Mouse (Mus musculus) hindbrain, embryonic 12.5 days (tissue): Measurements from ENCODE around the gene Zfp423. TPM values are rescaled to one million over a fixed set of nuclear protein-coding genes. Genes with fewer than 3 reads are reported as not detected.
A peak's percentile ranks its signal among the peaks of the same experiment; 100 is the strongest.

ENCODE experiments used
- ATAC-seq: fragments of 200-750 bp; cut with Nextera tagmentation; 2 replicates; pipeline ENCODE4 v1.8.0; 2017; ENCODE audit warnings: moderate TSS enrichment; ENCODE audit not compliant: low FRiP score
- H3K27ac ChIP-seq: fragments of 300-500 bp; sonication (generic); 2 replicates; pipeline ENCODE4 v1.5.1; 2016; ENCODE audit warnings: mild to moderate bottlenecking
- H3K27me3 ChIP-seq: fragments of 300-500 bp; sonication (generic); 2 replicates; pipeline ENCODE4 v1.6.1; 2016; ENCODE audit warnings: mild to moderate bottlenecking
- H3K36me3 ChIP-seq: fragments of 300-500 bp; sonication (generic); 2 replicates; pipeline ENCODE4 v1.6.1; 2016; ENCODE audit warnings: mild to moderate bottlenecking
- H3K4me1 ChIP-seq: fragments of 300-500 bp; sonication (generic); 2 replicates; pipeline ENCODE4 v1.6.1; 2016
- H3K4me2 ChIP-seq: fragments of 300-500 bp; sonication (generic); replicated peaks from 2 replicates; pipeline ENCODE4 v1.6.1; 2016; ENCODE audit warnings: mild to moderate bottlenecking
- H3K4me3 ChIP-seq: fragments of 300-500 bp; sonication (generic); 2 replicates; pipeline ENCODE4 v1.5.1; 2016; ENCODE audit warnings: mild to moderate bottlenecking
- H3K9ac ChIP-seq: fragments of 300-500 bp; sonication (generic); 2 replicates; pipeline ENCODE4 v1.6.1; 2016; ENCODE audit warnings: mild to moderate bottlenecking, moderate library complexity
- H3K9me3 ChIP-seq: fragments of 300-500 bp; sonication (generic); replicated peaks from 2 replicates; pipeline ENCODE4 v1.6.1; 2016; ENCODE audit warnings: mild to moderate bottlenecking
- WGBS: fragments of 180-500 bp; shearing (Covaris S2); methylation state at CpG from one replicate; pipeline ENCODE4 v1.1.7; 2016; 5-methylcytosine and 5-hydroxymethylcytosine counted together
- polyA plus RNA-seq: library from polyadenylated mRNA; unstranded; fragments of >200 nt; fragmentation: Nextera tagmentation; extraction: Ambion mirVana; gene quantifications from 2 replicates; pipeline ENCODE4 v1.2.1, GENCODE M21; 2016

Zfp423 gene
- polyA plus RNA-seq, 1 experiment from 2014 or later: 58.1 TPM

DNA sequence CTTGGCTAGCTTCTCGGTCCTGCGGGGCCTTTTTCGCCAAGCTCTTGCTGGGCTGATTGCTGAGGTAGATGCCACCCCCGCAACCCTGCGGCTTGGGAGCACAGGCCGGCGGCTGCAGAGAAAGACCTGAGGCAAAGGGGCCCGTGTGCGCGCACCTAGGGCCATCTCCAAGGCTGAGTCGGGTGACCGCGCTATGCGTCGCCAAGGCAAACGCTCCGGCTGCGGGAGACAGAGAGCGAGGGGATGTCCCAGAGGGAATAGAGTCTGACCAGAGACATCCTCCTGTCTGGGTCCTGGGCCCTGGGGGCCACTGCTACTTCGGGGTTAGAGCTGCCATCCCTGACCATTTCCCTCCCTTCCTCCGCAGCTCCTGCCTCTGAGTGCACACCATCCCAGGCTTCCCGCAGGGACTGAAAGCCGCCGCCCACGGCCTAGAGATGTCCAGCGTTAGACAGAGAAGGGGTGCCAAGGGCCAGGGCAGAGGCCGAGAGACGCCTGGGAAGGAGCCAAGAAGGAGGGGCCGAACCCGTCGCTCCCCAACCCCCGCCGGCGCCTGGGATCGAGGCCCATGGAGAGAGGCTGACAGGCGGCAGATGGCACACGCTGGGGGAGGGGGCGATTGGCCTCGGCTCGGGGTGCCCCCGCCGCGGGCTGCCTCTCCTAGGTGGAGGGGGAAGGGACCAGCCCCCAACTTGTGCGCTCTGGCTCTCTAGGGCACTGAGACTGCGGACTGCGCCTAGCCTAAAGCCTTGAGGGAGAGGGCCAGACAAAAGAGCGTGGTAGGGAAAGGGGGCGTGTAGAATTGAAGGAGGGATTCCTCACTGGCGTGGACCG, 2.5 kb upstream of the Zfp423 start:
- peak overlapping the region; percentile 90 for H3K4me3 ChIP-seq
- under 1% methylated on average over 50 of the region's 50 CpGs for WGBS
- peak overlapping the region; percentile 93 for H3K4me2 ChIP-seq
- peak overlapping the region; percentile 59 for H3K9ac ChIP-seq
- peak; percentile 27 for ATAC-seq
- no peaks in the 10 kb centered on the region for H3K36me3 ChIP-seq
- no peaks in the 10 kb centered on the region for H3K9me3 ChIP-seq
- peaks cover 10% of the 10 kb centered on the region for H3K27me3 ChIP-seq
- H3K4me1 ChIP-seq: peaks cover 55% of the 10 kb centered on the region
- peak overlapping the region; percentile 30 for H3K27ac ChIP-seq

GRCm38 (mm10) chr8:87961108-87961507, 1.7 kb upstream of the Zfp423 start:
- peak overlapping the region; percentile 59 for H3K9ac ChIP-seq
- under 1% methylated on average over 20 of the region's 20 CpGs for whole genome bisulfite sequencing
- no peak for ATAC-seq
- H3K4me2 ChIP-seq: peak overlapping the region; percentile 93
- H3K36me3 ChIP-seq: no peaks in the 10 kb centered on the region
- peaks cover 61% of the 10 kb centered on the region for H3K4me1 ChIP-seq
- H3K27me3 ChIP-seq: peaks cover 10% of the 10 kb centered on the region
- H3K9me3 ChIP-seq: no peaks in the 10 kb centered on the region
- peak overlapping the region; percentile 90 for H3K4me3 ChIP-seq
- no peak overlapping the region for H3K27ac ChIP-seq

DNA sequence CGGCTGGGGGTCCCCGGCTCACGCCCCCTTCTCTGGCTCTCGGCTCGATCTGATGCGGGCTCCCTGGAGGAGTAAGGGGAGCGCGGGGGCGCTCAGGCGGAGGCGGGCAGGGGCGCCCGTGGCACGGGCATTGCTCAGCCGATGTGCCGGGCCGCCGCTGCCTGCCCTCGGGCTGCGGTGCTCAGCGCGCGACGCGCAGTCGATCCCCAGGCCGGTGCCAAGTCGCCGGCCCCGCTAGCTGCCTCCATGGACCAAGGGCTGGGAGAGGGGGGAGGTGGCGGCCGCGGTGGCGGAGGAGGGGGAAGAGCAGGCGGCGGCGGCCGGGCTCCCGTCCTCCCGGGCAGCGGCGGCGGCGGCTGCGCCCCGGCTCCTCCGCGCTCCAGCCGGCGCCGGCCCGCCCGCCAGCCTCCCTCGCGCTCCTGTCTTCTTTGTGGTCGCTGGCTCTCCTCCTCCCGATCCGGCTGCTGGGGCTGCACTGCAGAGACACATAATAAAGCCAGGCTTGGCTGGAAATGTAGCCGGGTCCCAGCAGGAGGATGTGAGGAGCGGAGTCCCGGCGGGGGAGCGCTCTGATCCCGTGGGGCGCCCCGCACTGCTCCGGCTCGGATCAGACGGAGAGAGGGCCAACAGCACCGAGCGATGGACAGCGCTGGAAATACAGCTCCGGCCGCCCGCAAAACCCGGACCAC, 810 bp upstream of the Zfp423 start:
- Histone ChIP-seq H3K27me3 (peaks cover 10% of the 10 kb centered on the region), H3K4me1 (peaks cover 67% of the 10 kb centered on the region), H3K4me3 (peak overlapping the region; percentile 90), H3K4me2 (peak overlapping the region; percentile 93), H3K9ac (peak overlapping the region; percentile 98), H3K9me3 (no peaks in the 10 kb centered on the region), H3K36me3 (no peaks in the 10 kb centered on the region), H3K27ac (peak overlapping the region; percentile 99)
- ATAC-seq: peak; percentile 82
- WGBS: under 1% methylated on average over 42 of the region's 76 CpGs

DNA sequence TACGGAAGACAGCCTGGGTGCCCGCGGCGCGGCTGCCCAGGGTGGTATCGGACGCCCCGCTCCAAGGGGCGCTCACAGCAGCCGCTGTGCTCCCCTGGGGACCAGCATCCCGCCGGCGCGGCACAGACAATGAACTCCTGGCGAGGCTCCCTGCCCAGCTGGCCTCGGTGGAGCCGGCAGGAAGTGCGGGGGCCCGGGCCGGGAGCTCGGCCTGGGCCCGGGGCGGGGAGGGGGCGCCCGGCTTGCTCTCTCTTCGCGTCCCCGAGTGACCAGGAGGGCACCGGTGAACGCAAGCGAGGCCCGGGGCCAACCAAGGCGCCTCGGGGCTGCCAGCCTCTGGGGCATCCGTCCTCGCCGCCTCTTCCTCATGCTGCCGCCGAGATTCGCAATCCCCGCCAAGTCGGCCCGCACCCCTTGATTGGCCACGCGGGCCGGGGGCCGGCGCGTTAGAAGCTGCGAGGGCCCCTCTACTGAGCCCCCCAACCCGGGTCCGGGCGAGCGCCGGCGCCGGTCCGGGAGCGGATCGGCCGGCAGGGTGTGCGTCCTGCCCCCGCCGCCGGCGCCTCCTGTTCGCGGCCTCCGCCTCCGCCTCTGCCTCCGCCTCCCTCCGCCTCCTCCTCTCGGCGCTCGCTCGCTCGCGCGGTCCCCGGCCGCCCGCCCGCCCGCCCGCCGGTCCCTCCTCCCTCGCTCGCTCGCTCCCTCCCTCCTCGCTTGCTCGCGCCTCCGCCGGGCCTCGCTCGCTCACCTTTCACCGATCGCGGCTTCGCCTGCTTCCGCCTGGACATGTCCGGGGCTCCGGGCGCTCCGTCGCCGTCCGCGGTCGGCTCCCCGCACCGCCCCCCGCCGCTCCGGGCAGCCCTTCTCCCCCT, 710 bp downstream of the Zfp423 start:
- H3K27me3 ChIP-seq: peaks cover 10% of the 10 kb centered on the region
- peaks cover 72% of the 10 kb centered on the region for H3K4me1 ChIP-seq
- H3K9ac ChIP-seq: peak overlapping the region; percentile 98
- H3K4me2 ChIP-seq: peak overlapping the region; percentile 93
- ATAC-seq: peak; percentile 32
- H3K36me3 ChIP-seq: no peaks in the 10 kb centered on the region
- peak overlapping the region; percentile 99 for H3K27ac ChIP-seq
- peak overlapping the region; percentile 90 for H3K4me3 ChIP-seq
- under 1% methylated on average over 66 of the region's 115 CpGs for WGBS
- H3K9me3 ChIP-seq: no peaks in the 10 kb centered on the region

GRCm38 (mm10) chr8:87957871-87958450, 1.4 kb downstream of the Zfp423 start:
- peaks cover 75% of the 10 kb centered on the region for H3K4me1 ChIP-seq
- H3K27ac ChIP-seq: peak overlapping the region; percentile 99
- peak overlapping the region; percentile 90 for H3K4me3 ChIP-seq
- peaks cover 7% of the 10 kb centered on the region for H3K27me3 ChIP-seq
- no peaks in the 10 kb centered on the region for H3K9me3 ChIP-seq
- no peaks in the 10 kb centered on the region for H3K36me3 ChIP-seq
- peak overlapping the region; percentile 93 for H3K4me2 ChIP-seq
- 0% methylated on average over 20 of the region's 20 CpGs for WGBS
- H3K9ac ChIP-seq: peak overlapping the region; percentile 98
- ATAC-seq: no peak; the same call in 1 of the 2 replicates

DNA sequence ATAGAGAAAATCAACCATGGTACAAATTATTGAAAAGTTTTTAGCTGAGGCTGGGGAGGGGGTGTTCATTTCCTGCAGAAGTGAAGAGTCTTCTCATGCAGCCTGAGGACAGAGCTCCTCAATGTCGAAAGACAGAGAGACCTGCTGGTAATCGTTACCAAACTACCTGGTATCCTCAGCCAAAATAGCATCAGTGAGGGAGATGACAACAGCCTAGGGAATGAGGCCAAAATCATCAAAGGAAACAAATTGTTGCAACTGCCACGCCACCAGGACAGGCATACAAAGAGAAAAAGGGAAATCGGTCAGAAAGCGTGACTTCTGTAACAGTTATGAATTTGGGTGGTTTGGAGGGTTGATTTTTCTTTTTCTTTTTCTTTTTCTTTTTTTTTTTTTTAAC, 3.4 kb downstream of the Zfp423 start:
- H3K36me3 ChIP-seq: no peaks in the 10 kb centered on the region
- H3K9me3 ChIP-seq: no peaks in the 10 kb centered on the region
- H3K9ac ChIP-seq: no peak overlapping the region
- H3K4me3 ChIP-seq: no peak overlapping the region
- no peak overlapping the region for H3K27ac ChIP-seq
- no peak for ATAC-seq
- no peaks in the 10 kb centered on the region for H3K27me3 ChIP-seq
- H3K4me2 ChIP-seq: peak overlapping the region; percentile 93
- H3K4me1 ChIP-seq: peaks cover 65% of the 10 kb centered on the region
- 55% methylated on average over 5 of the region's 5 CpGs for WGBS

DNA sequence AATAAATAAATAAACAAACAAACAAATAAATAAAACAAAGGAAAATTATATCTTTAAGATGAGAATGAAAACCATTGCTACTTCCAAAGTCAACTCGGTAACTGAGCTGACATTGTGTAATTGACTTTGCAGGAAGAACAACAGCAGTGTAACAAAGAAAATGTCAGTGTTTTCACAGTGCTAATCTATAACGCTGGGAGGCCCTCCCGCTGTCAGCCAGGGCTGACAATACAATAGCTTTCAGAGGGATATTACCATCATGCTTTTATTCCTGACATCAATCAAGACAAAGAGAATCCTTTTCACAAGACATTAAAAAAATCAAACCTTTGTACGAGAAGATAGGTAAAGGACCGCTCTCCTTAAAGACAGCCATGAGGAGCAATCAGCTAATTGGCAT, 5.9 kb downstream of the Zfp423 start:
- no peak overlapping the region for H3K4me3 ChIP-seq
- WGBS: 10% methylated on average over 5 of the region's 5 CpGs
- no peaks in the 10 kb centered on the region for H3K9me3 ChIP-seq
- no peak for ATAC-seq
- H3K36me3 ChIP-seq: peaks cover 4% of the 10 kb centered on the region; the same call in 1 of the 2 replicates
- H3K27ac ChIP-seq: peak overlapping the region; percentile 70
- peak overlapping the region; percentile 22 for H3K4me2 ChIP-seq
- H3K27me3 ChIP-seq: no peaks in the 10 kb centered on the region
- peaks cover 80% of the 10 kb centered on the region for H3K4me1 ChIP-seq
- H3K9ac ChIP-seq: peak overlapping the region; percentile 47; the same call in 1 of the 2 replicates

DNA sequence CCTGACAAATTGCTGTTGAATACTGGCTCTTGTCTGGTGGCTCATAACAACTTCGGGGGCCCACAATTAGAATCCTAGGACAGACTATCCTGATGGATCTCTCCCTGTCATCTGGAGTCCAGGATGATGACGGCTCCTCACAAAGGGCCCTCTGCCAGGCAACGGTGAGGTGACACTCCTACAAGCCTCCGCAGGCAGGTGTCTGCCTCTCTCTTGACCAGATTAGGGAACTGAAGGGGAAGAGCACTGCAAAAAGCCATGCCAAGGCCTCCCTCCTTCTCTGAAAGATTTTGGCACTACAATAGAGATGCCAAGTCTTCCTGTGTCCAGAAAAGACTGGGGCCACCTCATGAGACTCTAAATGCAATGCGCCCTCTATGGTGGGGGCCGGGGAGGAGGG, 7.1 kb downstream of the Zfp423 start:
- H3K27me3 ChIP-seq: no peaks in the 10 kb centered on the region
- ATAC-seq: no peak
- no peak overlapping the region for H3K4me2 ChIP-seq
- H3K9ac ChIP-seq: no peak overlapping the region
- H3K4me3 ChIP-seq: no peak overlapping the region
- WGBS: 72% methylated on average over 6 of the region's 6 CpGs
- H3K27ac ChIP-seq: no peak overlapping the region; the same call in 1 of the 2 replicates
- peaks cover 4% of the 10 kb centered on the region; the same call in 1 of the 2 replicates for H3K36me3 ChIP-seq
- peaks cover 81% of the 10 kb centered on the region for H3K4me1 ChIP-seq
- no peaks in the 10 kb centered on the region for H3K9me3 ChIP-seq

GRCm38 (mm10) chr8:87944225-87944934, 15.0 kb downstream of the Zfp423 start:
- Histone ChIP-seq H3K9me3 (no peaks in the 10 kb centered on the region), H3K36me3 (no peaks in the 10 kb centered on the region; the same call in 1 of the 2 replicates), H3K27ac (peak overlapping the region; percentile 55; the same call in 1 of the 2 replicates), H3K4me2 (peak overlapping the region; percentile 80), H3K4me1 (peaks cover 72% of the 10 kb centered on the region), H3K27me3 (no peaks in the 10 kb centered on the region), H3K9ac (peak overlapping the region; percentile 66; the same call in 1 of the 2 replicates), H3K4me3 (peak overlapping the region; percentile 32; the same call in 1 of the 2 replicates)
- 12% methylated on average over 5 of the region's 5 CpGs for WGBS
- 0 out of 2 replicates have a peak, but pooled peaks have one; percentile 11 for ATAC-seq

- Histone ChIP-seq H3K4me2 (peak overlapping the region; percentile 80), H3K27me3 (no peaks in the 10 kb centered on the region), H3K4me1 (peaks cover 74% of the 10 kb centered on the region), H3K9ac (peak overlapping the region; percentile 66), H3K4me3 (peak overlapping the region; percentile 32), H3K27ac (peak overlapping the region; percentile 55; the same call in 1 of the 2 replicates), H3K36me3 (no peaks in the 10 kb centered on the region; the same call in 1 of the 2 replicates), H3K9me3 (no peaks in the 10 kb centered on the region)
- 5% methylated on average over 42 of the region's 42 CpGs for whole genome bisulfite sequencing
- peak; percentile 53 for ATAC-seq
Measured at GRCm38 (mm10) chr8:87943651-87944091, 15.7 kb downstream of the Zfp423 start.

DNA sequence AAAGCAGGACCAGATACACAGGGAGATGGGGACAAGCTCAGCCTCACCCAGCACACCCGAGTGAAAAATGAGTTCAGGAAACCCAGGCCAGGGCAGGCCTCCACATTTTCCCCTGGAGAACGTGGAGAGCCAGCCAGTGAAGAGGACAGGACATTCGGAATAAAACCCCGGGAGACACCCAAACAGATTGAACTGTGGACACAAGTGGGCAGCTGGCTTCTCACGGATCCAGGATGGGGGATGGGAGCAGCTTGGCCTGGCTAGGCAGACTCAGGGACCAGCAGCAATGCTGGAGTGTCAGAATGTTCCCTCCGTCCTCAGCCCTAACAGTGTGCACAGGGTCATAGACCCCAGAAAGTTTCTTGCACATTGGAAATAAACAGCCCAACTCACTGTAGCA, 18.7 kb downstream of the Zfp423 start:
- Histone ChIP-seq H3K4me2 (peak overlapping the region; percentile 9; the same call in 1 of the 2 replicates), H3K4me3 (no peak overlapping the region), H3K9ac (no peak overlapping the region), H3K27me3 (no peaks in the 10 kb centered on the region), H3K4me1 (peaks cover 71% of the 10 kb centered on the region), H3K9me3 (no peaks in the 10 kb centered on the region), H3K36me3 (no peaks in the 10 kb centered on the region; the same call in 1 of the 2 replicates), H3K27ac (no peak overlapping the region)
- WGBS: 22% methylated on average over 6 of the region's 6 CpGs
- no peak for ATAC-seq
